ENCODE assay signal across 23 mouse cellular contexts in genomic region chr15:89249063-89249462, GRCm38 (mm10). TPM values are rescaled to one million over a fixed set of nuclear protein-coding genes. Genes with fewer than 3 reads are reported as not detected.
A peak's percentile ranks its signal among the peaks of the same experiment; 100 is the strongest.
DNase-seq lines count a peak whose midpoint lies in the region; ATAC-seq lines count a peak whose summit lies in the region.
"Had no signal": no experiment of that assay in that cellular context is flagged by ENCODE, and none has a peak within 500 bp of the region (broad histone marks: within the 10 kb centered on the region; RNA-seq: fewer than 3 reads in every experiment).

No protein-coding gene starts in this region.

- ATAC-seq in granulocyte monocyte progenitor cell, adult 5-6 weeks (replicated peaks; ENCODE audit: poor library complexity, severe bottlenecking), result peak; percentile 82
- ATAC-seq in megakaryocyte, adult 5-6 weeks (ENCODE audit: poor library complexity, severe bottlenecking), result peak; percentile 62
- peak; percentile 64 for ATAC-seq in megakaryocyte progenitor cell, adult 5-6 weeks (replicated peaks; ENCODE audit: poor library complexity)
- ATAC-seq: activated CD4-positive, CD25-positive, alpha-beta regulatory T cell, adult 4 months; CD4-positive, CD25-positive, alpha-beta regulatory T cell, adult 4 months; Patski had no signal

- peak; percentile 34 for DNase-seq in 416B (ENCODE audit: low read depth)
- DNase-seq in left cerebral cortex, postnatal 10 days (ENCODE audit: extremely low spot score in 1 of 2, low spot score in 2 of 2), result no peak
- DNase-seq in T-cell, adult 2 months (ENCODE audit: low spot score), result no peak
- no peak for DNase-seq in adipocyte (ENCODE audit: low spot score)
- DNase-seq in heart, postnatal 36 days, result no peak
- DNase-seq: adrenal gland, adult 2 months; adrenal gland, adult 8-10 months; adrenal gland, postnatal 10 days; adrenal gland, postnatal 14 days; adrenal gland, postnatal 25 days; adrenal gland, postnatal 36 days; B cell, adult 2 months; cerebellum, adult 11 months; cerebellum, adult 11-12 months; cerebellum, adult 18-20 months; cerebellum, adult 2 months; cerebellum, adult 8-10 months had no signal

- intact Hi-C loops in left cerebral cortex, postnatal 10 days (cut with DNase I), result no loop called here
- intact Hi-C loops in heart, postnatal 36 days (cut with DNase I), result no loop called here

RNA-seq across cellular contexts. Expression of gene Ppp6r2, which starts 37.7 kb away (rescaled TPM):
- total RNA-seq in granulocyte monocyte progenitor cell, adult 5-6 weeks (2014; fragmentation: Nextera tagmentation), result 9.2 and 10.5 TPM in 2 replicates
- total RNA-seq in granulocyte monocyte progenitor cell, adult 5-6 weeks (2017), result 5.8 and 6.4 TPM in 2 replicates
- 10.5 and 13.1 TPM in 2 replicates for total RNA-seq in megakaryocyte, adult 5-6 weeks (2015)
- total RNA-seq in megakaryocyte, adult 5-6 weeks (2017), result 11.6 and 12.4 TPM in 2 replicates
- total RNA-seq in megakaryocyte progenitor cell, adult 5-6 weeks (2015), result 8.5 and 11.8 TPM in 2 replicates
- 9.8 and 11.2 TPM in 2 replicates for total RNA-seq in megakaryocyte progenitor cell, adult 5-6 weeks (2017)
- total RNA-seq in left cerebral cortex, postnatal 10 days (2021), result 100 to 1,000 TPM; 154 to 159 TPM
- total RNA-seq in heart, postnatal 36 days (2021), result 10 to 100 TPM; 70.5 to 72.5 TPM

RNA-seq across cellular contexts. Expression of gene Dennd6b, which starts 52.8 kb away (rescaled TPM):
- total RNA-seq in granulocyte monocyte progenitor cell, adult 5-6 weeks (2014; fragmentation: Nextera tagmentation), result 4.3 and 6.1 TPM in 2 replicates
- 2.5 and 4.7 TPM in 2 replicates for total RNA-seq in granulocyte monocyte progenitor cell, adult 5-6 weeks (2017)
- 0.71 and 1.4 TPM in 2 replicates for total RNA-seq in megakaryocyte, adult 5-6 weeks (2015)
- 0.59 and 0.89 TPM in 2 replicates for total RNA-seq in megakaryocyte, adult 5-6 weeks (2017)
- 1.6 and 2.4 TPM in 2 replicates for total RNA-seq in megakaryocyte progenitor cell, adult 5-6 weeks (2015)
- total RNA-seq in megakaryocyte progenitor cell, adult 5-6 weeks (2017), result 1.3 and 2.5 TPM in 2 replicates
- total RNA-seq in left cerebral cortex, postnatal 10 days (2021), result 10 to 100 TPM; 41.4 to 41.8 TPM
- 10 to 100 TPM in 1 of 2 experiments, 1 to 10 TPM in 1; 8.9 to 10.5 TPM for total RNA-seq in heart, postnatal 36 days (2021)

Comparison
In these comparisons a context has a peak if more than half of its experiments do, and no peak if none do; other contexts are left out.
1. RNA of gene Ppp6r2, which starts 37.7 kb away (total RNA-seq): 154 to 159 TPM in left cerebral cortex, postnatal 10 days and 70.5 to 72.5 TPM in heart, postnatal 36 days; 10.5 to 13.1 TPM in megakaryocyte, adult 5-6 weeks, 8.5 to 11.8 TPM in megakaryocyte progenitor cell, adult 5-6 weeks and 5.8 to 10.5 TPM in granulocyte monocyte progenitor cell, adult 5-6 weeks; every median in the first group is over 4 times any median in the second.
2. Peak in every context shown above with its lines, with median percentiles within 50 percentile points of each other: ATAC-seq.